Mouse (Mus musculus) stomach, postnatal 0 days (tissue): ENCODE results near the gene Lrrc63.

ENCODE experiments used
- CTCF ChIP-seq: IDR thresholded peaks from 2 replicates; pipeline ENCODE4 v1.5.1; 2016; ENCODE audit warnings: antibody characterized with exemption, low read depth, mild to moderate bottlenecking, moderate library complexity
- EP300 ChIP-seq: optimal IDR thresholded peaks from 2 replicates; pipeline ENCODE3; 2016; ENCODE audit warnings: antibody characterized with exemption

DNA sequence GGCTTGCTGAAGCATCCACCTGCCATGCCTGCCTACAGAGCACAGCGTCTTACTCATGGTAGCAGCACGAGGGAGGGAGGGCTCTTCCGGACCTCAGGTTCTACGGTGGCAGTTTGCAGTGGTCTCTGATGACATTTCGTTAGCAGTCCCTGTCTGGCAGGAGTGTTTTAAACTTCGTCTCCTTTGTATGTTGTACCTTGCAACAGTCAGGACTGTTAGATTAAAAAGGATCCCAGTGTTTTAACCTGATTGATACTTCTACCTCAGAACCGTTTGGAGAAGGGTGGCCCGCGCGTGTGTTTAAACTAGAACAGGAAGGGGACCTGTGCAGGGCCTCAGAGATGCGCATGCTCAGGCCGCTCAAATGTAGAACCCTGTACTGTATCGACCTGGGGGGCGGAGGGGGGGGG lies 47.7 kb upstream of the Lrrc63 start:
- no peak for TF ChIP-seq CTCF
- no peak for TF ChIP-seq EP300
